Mouse (Mus musculus) right cerebral cortex, postnatal 4 days (tissue): ENCODE data around the gene Olfr291.

Source experiments
- DNase-seq: peaks from one replicate; pipeline ENCODE4 v3.0.0-alpha.2; 2022

The Olfr291 gene

DNA sequence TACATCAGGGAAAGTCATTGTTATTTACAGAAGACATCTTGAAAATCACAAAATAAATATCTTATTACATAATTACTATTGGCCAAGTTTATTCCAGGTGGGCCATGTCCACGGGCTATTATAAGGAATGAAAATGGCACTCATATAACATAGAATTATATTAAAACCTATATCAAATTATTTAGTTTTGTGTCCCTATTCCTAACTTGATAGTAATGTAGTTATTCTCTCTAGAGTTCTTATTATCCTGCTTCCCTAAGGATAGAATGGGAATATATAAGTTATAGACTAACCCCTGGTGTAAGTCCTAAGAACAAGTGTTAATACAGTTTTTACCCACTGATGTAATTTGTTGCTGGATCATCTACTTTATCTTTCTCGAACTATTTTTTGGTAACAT, at the start of gene Olfr291:
Gene Olfr291 (plus strand): TSS at position 301 of the 400 bp plus-strand sequence.
- DNase-seq = no peak

DNA sequence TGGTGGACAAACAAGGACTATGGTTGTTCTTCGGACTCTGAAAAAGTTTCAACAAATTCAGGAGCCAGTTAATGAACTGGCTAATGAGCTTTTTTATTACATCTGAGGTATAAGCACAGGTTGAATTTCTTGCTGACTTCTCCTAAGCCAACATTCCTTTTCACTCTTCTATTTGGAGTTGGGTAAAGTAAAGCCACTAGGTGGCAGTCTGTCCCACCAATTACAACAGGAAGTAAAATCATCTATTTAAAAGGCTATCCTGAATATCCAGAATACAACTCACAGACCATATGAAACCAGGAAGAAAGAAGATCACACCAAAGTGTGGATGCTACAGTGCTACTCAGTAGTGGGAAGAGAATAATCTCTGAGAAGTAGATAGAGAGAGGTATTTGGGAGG, 48.1 kb upstream of the Olfr291 start:
- no peak for DNase-seq

GRCm38 (mm10) chr7:84806159-84806558, 47.2 kb upstream of the Olfr291 start:
- DNase-seq = no peak

GRCm38 (mm10) chr7:84884530-84884929, 31.2 kb downstream of the Olfr291 start:
- DNase-seq = no peak
